Mouse (Mus musculus): ENCODE data around the gene Slc5a3. TPM values are rescaled to one million over a fixed set of nuclear protein-coding genes. Genes with fewer than 3 reads are reported as not detected.
"Not testable (repeated sequence)": the region's sequence is repeated elsewhere in the genome, so short reads cannot be mapped to it uniquely, and the experiment has no call there.

Gene Slc5a3
- polyA plus RNA-seq, 1 experiment from 2014 or later = 12.4 TPM

DNA sequence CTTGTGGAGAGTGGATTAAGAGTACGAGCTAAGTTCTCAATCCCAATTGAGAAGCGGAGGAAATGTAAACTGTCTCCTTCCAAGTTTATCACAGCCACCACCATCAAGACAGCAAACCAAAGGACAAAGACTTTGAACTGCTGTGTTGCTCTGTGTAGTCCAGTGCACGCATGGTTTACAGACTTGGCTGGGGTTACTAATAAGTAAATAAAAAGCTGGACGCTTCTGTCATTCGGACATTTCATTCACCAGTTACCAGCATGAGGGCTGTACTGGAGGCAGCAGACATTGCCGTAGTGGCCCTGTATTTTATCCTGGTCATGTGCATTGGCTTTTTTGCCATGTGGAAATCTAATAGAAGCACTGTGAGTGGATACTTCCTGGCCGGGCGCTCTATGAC, 18.7 kb downstream of the Slc5a3 start:
- WGBS = 98% methylated on average over 8 of the region's 8 CpGs
- H3K4me1 ChIP-seq = no peaks in the 10 kb centered on the region
- no peak overlapping the region for H3K27ac ChIP-seq (replicated peaks)
- peaks cover 22% of the 10 kb centered on the region for H3K36me3 ChIP-seq
- no peaks in the 10 kb centered on the region for H3K9me3 ChIP-seq
- H3K4me2 ChIP-seq (replicated peaks) = no peak overlapping the region
- H3K9ac ChIP-seq (replicated peaks) = no peak overlapping the region
- no peak overlapping the region for H3K4me3 ChIP-seq
- no peak for ATAC-seq (replicated peaks)
- no peaks in the 10 kb centered on the region for H3K27me3 ChIP-seq

DNA sequence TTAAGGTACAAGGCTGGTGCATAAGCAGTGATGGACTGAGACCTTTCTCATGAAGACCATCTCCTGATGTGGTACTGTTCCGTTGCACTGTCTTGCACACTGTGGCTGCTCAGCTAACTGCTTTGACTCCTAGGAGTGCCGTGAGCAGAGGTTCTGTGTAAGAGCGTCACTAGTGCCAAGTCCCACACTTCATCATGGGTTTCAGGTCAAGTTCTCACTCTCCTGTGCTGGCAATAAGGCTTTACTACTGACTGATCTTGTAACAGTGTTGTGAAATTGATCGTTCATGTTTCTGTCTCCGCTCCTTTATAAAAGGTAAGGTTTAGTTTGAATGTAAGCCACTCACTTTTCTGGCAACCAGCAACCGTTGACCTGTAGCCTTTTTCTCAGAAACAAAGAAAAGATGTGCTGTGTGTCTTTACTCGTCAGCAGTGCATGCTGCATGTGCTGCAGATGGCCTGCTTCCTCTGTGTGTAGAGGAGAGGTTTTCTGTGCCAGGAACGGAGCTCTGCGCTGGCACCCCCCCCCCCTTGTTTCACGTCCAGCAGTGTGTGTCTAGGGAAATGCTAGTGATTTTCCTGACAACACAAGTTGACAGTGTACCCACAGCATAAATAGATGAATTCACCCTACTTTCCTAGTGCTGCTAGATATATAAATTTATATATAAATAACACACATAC, 25.8 kb downstream of the Slc5a3 start:
- Histone ChIP-seq H3K9ac (replicated peaks) (no peak overlapping the region), H3K4me3 (no peak overlapping the region), H3K36me3 (peaks cover 6% of the 10 kb centered on the region; the same call in 1 of the 2 replicates), H3K9me3 (no peaks in the 10 kb centered on the region), H3K4me1 (peaks cover 2% of the 10 kb centered on the region; the same call in 1 of the 2 replicates), H3K27me3 (no peaks in the 10 kb centered on the region), H3K4me2 (replicated peaks) (no peak overlapping the region), H3K27ac (replicated peaks) (no peak overlapping the region; the same call in 1 of the 2 replicates)
- ATAC-seq (replicated peaks) = no peak
- WGBS = 67% methylated on average over 10 of the region's 10 CpGs

DNA sequence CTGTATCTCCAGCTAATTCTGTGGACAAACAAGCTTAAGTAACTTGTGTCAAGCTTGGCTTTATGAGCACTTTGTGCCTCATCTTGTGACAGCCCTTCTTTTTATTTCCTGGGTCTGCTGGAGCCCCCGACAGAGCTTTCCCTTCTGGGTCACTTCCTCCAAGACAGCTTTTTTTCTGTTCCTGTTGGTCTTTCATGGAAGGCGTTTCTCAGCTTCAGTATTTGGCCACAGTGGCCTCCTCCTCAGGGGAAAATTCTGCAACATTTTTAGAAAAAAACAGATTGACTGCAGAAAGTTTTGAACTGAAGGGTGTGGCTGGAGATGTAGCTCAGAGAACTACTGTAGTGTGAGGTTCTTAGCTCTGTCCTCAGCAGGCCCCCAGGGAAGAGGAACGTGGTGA, 31.1 kb downstream of the Slc5a3 start:
- Histone ChIP-seq H3K4me2 (replicated peaks) (no peak overlapping the region), H3K9me3 (no peaks in the 10 kb centered on the region), H3K9ac (replicated peaks) (no peak overlapping the region), H3K27ac (replicated peaks) (no peak overlapping the region), H3K36me3 (no peaks in the 10 kb centered on the region), H3K4me1 (no peaks in the 10 kb centered on the region), H3K27me3 (no peaks in the 10 kb centered on the region), H3K4me3 (no peak overlapping the region)
- WGBS = 57% methylated on average over 3 of the region's 3 CpGs
- ATAC-seq (replicated peaks) = no peak

DNA sequence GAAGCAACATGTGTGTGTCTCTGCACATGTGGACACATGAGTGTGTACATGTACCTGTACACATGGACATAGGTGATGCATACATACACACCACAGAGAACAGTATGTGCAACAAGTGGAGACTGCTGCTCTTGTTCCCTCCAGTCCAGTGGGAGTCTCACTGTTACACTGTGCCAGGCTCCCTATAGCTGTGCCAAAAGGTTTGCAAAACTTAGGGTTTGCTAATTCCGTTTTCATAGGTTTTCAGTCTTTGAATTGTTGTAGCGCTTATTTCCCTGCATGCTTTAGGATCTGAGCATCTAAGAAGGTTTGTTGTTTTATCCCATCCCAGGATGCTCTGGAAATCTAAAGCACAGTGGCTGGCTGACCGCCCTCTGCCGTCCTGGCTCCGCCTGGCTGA, 33.8 kb downstream of the Slc5a3 start:
- no peaks in the 10 kb centered on the region for H3K36me3 ChIP-seq
- no peak for ATAC-seq (replicated peaks)
- whole genome bisulfite sequencing = 79% methylated on average over 5 of the region's 5 CpGs
- H3K4me1 ChIP-seq = no peaks in the 10 kb centered on the region
- no peak overlapping the region for H3K4me2 ChIP-seq (replicated peaks)
- no peaks in the 10 kb centered on the region for H3K9me3 ChIP-seq
- H3K27ac ChIP-seq (replicated peaks) = no peak overlapping the region
- H3K4me3 ChIP-seq = no peak overlapping the region
- no peak overlapping the region for H3K9ac ChIP-seq (replicated peaks)
- H3K27me3 ChIP-seq = no peaks in the 10 kb centered on the region

DNA sequence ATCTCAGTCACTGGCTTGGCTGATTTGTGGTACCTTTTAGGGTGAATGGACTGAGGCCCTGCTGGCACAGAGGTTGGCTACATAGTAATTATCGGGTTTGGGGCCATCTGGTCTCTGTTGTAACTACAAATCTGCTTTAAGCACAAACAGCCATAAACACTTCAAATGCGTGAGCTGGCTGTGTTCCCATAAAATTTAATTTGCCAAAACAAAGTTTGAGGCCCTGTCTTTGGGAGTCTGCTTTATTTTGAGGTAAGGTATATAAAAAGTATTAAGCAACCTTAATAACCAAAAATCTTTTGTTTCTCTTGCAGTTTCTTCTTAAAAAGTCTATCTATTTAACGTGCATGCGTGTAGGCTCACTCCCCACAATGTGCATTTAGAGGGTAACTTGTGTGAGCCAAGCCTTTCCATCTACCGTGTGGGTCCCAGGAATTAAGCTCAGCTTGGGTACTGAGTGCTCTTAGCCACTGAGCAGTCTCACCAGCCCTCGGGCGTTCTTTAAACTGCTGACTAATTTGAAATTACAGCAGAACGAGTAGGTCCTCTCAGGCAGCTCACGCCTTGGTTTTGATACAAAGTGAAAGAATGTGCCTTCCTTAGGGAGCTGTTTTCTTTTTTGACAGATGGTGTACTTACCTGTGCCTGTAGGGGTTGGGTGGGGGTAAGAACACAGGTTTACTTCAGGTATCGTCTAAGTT, 40.4 kb downstream of the Slc5a3 start:
- Histone ChIP-seq H3K9ac (replicated peaks) (no peak overlapping the region), H3K27me3 (no peaks in the 10 kb centered on the region)
- WGBS = 69% methylated on average over 10 of the region's 10 CpGs

DNA sequence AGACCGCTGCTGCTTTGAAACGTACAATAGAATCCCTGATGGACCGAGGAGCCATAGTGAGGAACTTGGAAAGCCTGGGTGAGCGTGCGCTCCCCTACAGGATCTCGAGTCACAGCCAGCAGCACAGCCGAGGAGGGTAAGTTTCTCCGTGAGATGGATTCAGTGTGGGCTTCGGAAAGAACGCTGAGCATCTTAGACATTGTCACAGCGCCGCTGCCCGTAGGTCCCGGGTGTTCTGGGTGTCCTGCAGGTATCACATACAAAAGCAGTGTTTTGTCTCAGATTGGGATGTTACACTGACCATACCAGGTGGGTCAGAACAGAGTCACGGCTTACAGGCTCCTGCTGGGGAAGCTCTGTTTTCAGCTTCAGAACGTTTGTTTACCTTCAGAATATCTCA, 41.5 kb downstream of the Slc5a3 start:
- no peak for ATAC-seq (replicated peaks)
- Histone ChIP-seq H3K9me3 (no peaks in the 10 kb centered on the region), H3K9ac (replicated peaks) (no peak overlapping the region), H3K27ac (replicated peaks) (no peak overlapping the region), H3K36me3 (no peaks in the 10 kb centered on the region), H3K27me3 (no peaks in the 10 kb centered on the region), H3K4me3 (no peak overlapping the region), H3K4me1 (peaks cover 8% of the 10 kb centered on the region), H3K4me2 (replicated peaks) (no peak overlapping the region)
- 87% methylated on average over 16 of the region's 16 CpGs for WGBS

More for the DNA sequence above, 40.4 kb downstream of the Slc5a3 start:
- Histone ChIP-seq H3K4me2 (replicated peaks) (no peak overlapping the region), H3K36me3 (no peaks in the 10 kb centered on the region), H3K4me3 (no peak overlapping the region), H3K4me1 (peaks cover 8% of the 10 kb centered on the region), H3K27ac (replicated peaks) (no peak overlapping the region), H3K9me3 (no peaks in the 10 kb centered on the region)
- ATAC-seq (replicated peaks) = no peak

DNA sequence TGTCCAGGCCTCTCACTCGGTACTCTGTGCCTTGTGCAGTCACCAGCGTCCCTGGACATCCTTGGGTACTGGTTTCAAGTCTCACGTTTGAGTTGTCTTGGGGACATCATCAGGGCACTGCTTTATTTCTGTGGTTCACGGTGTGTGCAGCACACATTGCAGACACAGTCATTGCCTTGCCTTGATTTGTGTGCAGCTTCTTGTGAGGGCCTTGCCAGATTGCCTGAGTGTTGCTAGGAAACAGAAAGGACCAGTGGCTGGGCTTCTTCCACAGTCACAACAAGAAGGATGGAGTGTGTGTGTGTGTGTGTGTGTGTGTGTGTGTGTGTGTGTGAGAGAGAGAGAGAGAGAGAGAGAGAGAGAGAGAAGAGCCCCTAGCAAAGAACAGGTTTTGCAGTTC, 42.0 kb downstream of the Slc5a3 start:
- no peak overlapping the region for H3K27ac ChIP-seq (replicated peaks)
- no peak overlapping the region for H3K4me3 ChIP-seq
- no peaks in the 10 kb centered on the region for H3K27me3 ChIP-seq
- no peaks in the 10 kb centered on the region for H3K36me3 ChIP-seq
- H3K9ac ChIP-seq (replicated peaks) = no peak overlapping the region
- no peaks in the 10 kb centered on the region for H3K9me3 ChIP-seq
- WGBS = 75% methylated on average over 4 of the region's 4 CpGs
- peaks cover 8% of the 10 kb centered on the region for H3K4me1 ChIP-seq
- ATAC-seq (replicated peaks) = no peak
- no peak overlapping the region for H3K4me2 ChIP-seq (replicated peaks)

DNA sequence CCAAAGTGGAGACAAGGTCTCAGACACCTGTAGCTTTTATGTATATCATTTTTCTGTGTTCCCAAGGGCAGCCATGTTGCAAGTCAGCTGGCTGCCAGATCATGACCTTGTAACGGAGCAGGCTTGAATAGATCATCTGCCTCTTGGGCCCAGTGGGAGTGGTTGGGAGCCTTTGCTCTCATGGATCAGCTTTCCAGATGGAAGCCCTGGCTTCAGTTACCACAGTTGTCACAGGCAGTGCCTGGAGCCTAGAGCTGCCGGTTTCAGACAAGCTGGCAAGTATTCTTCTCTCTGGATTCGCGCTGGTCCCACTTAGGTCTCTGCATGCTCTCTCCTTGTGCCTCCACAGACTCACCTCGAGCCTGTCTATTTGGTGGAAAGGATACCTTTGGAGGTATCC, 44.0 kb downstream of the Slc5a3 start:
- no peak for ATAC-seq (replicated peaks)
- H3K36me3 ChIP-seq = no peaks in the 10 kb centered on the region
- no peak overlapping the region for H3K4me3 ChIP-seq
- no peak overlapping the region for H3K9ac ChIP-seq (replicated peaks)
- no peaks in the 10 kb centered on the region for H3K9me3 ChIP-seq
- H3K27ac ChIP-seq (replicated peaks) = no peak overlapping the region
- H3K27me3 ChIP-seq = no peaks in the 10 kb centered on the region
- WGBS = 81% methylated on average over 5 of the region's 5 CpGs
- H3K4me2 ChIP-seq (replicated peaks) = no peak overlapping the region
- peaks cover 8% of the 10 kb centered on the region for H3K4me1 ChIP-seq

DNA sequence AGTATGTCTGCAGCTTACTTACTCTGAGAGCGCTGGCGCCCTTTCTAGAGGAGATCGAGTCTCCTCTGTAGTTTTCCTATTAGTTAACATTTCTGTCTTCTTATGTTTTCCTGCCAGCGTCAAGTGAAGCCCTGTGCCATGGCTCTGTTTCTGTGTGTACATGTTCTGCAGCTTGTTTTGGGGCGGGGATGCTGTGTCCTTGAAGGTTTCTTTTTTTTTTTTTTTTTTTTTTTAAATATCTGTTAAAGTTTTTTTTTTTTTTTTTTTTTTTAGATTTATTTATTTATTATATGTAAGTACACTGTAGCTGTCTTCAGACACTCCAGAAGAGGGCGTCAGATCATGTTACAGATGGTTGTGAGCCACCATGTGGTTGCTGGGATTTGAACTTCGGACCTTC, 44.8 kb downstream of the Slc5a3 start:
- not testable (repeated sequence) for H3K9ac ChIP-seq (replicated peaks); H3K9me3 ChIP-seq; H3K36me3 ChIP-seq; H3K27ac ChIP-seq (replicated peaks); H3K27me3 ChIP-seq; ATAC-seq (replicated peaks); H3K4me3 ChIP-seq; H3K4me2 ChIP-seq (replicated peaks); H3K4me1 ChIP-seq
- WGBS = 88% methylated on average over 7 of the region's 7 CpGs

DNA sequence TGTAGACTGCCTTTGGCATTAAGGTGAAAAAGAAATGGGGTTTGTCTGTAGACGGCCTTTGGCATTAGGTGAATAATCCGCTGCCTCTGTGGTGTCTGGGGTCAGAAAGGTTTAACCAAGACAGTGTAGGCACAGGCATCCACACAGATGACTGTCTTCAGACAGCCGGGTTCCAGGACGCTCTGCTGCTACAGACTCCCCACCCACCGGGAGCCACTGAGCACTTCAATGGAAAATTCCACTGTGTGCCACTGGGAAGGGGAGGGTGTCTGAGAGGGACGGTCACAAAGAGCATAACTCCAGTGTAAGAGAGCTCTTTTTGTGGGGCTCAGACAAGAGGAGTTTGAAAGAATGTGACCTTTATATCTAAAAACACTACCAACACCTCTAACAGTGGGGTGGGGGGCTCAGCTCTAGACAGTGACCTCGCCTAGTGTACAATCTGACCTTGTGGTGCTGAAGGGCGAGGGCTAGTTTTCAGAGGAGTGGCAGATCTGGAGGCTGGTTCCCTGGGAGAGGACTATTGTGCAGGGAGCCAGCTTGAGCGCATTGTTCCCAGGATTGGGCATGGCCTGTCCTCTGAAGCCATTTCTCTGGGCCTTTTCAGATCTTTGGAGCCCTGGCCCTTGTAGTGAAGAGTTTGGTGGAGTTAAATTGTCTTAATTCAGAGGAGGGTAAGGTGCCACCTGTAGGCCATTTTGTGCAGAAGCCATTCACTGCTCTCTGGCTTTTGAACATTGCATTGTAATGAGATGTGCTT, 45.6 kb downstream of the Slc5a3 start:
- 30% methylated on average over 9 of the region's 9 CpGs for WGBS
- H3K4me1 ChIP-seq = peaks cover 4% of the 10 kb centered on the region
- H3K9me3 ChIP-seq = no peaks in the 10 kb centered on the region
- H3K9ac ChIP-seq (replicated peaks) = no peak overlapping the region
- H3K27me3 ChIP-seq = no peaks in the 10 kb centered on the region
- no peak overlapping the region for H3K4me2 ChIP-seq (replicated peaks)
- no peaks in the 10 kb centered on the region for H3K36me3 ChIP-seq
- ATAC-seq (replicated peaks) = 0 out of 2 replicates have a peak, but pooled peaks have one; percentile 16
- H3K4me3 ChIP-seq = no peak overlapping the region
- no peak overlapping the region for H3K27ac ChIP-seq (replicated peaks)

DNA sequence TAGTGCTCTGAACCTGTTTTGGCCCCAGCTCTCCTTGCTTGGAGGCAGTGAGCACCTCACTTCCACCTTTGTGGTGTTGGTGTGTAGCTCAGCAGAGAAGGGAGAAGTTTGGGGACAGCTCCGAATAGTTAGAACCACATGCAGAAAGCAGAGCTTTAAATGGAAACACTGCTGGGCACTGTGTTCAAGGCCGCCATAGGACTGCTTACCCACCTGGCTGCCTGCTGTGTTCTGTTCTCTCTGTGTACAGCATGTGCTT, 46.1 kb downstream of the Slc5a3 start:
- no peaks in the 10 kb centered on the region for H3K27me3 ChIP-seq
- peaks cover 4% of the 10 kb centered on the region for H3K4me1 ChIP-seq
- H3K9ac ChIP-seq (replicated peaks) = no peak overlapping the region
- no peak overlapping the region for H3K27ac ChIP-seq (replicated peaks)
- no peak for ATAC-seq (replicated peaks)
- H3K36me3 ChIP-seq = no peaks in the 10 kb centered on the region
- no peak overlapping the region for H3K4me3 ChIP-seq
- WGBS = 68% methylated on average over 2 of the region's 2 CpGs
- H3K4me2 ChIP-seq (replicated peaks) = no peak overlapping the region
- no peaks in the 10 kb centered on the region for H3K9me3 ChIP-seq

DNA sequence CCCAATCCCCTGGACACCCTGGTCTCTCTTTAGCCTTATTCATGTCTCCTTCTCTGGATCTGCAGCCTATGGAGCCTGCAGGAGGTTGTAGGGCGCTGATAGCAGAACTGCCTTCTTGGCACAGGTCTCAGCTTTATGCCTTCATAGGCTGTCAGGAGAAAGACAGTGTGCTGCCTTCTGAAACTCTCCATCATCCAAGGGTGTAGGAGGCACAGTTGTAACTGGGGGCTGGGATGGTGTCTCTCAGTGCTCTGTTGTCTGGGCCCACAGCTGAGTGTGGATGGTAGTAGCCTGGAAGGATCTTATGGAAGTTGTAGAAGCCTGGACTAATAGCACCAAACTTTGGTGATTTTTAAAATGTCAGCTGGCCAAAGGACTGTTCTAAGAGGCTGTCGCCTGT, 46.8 kb downstream of the Slc5a3 start:
- Histone ChIP-seq H3K27ac (replicated peaks) (no peak overlapping the region), H3K4me2 (replicated peaks) (no peak overlapping the region), H3K4me1 (peaks cover 2% of the 10 kb centered on the region), H3K36me3 (no peaks in the 10 kb centered on the region), H3K27me3 (no peaks in the 10 kb centered on the region), H3K4me3 (no peak overlapping the region), H3K9me3 (no peaks in the 10 kb centered on the region), H3K9ac (replicated peaks) (no peak overlapping the region)
- no peak for ATAC-seq (replicated peaks)
- 96% methylated on average over 2 of the region's 2 CpGs for WGBS
